Mouse (Mus musculus) liver (tissue): ENCODE results near the gene Tent5c.
"Not testable (repeated sequence)": the region's sequence is repeated elsewhere in the genome, so short reads cannot be mapped to it uniquely, and the experiment has no call there.

Experiments used
- DNase-seq: peaks from one replicate; pipeline ENCODE4 v3.0.0-alpha.2; 2020; ENCODE audit warnings: mixed read lengths

Tent5c gene

GRCm38 (mm10) chr3:100438461-100439002 is 50.6 kb downstream of the Tent5c start:
- DNase-seq = peak; percentile 88

DNA sequence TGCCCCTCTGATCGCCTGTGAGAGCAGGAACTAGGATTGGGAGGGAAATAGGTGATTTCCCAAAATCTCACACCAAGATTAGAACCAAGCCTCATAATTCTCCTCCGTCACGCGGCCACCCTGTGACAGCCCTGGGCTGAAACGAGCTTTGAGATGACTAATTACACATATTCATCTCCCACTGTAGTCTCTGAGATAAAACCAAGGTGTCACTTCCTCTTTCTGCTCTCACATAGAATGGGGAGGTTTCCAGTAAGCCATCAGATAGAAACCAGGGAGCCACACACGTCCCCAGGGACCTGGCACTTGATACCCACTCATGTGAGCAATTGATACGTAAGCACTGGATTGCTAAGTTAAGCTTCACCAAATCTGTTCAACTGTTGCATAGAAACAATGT is 52.4 kb downstream of the Tent5c start:
- DNase-seq = peak; percentile 48

- DNase-seq = no peak
Measured at GRCm38 (mm10) chr3:100431705-100432104, 57.4 kb downstream of the Tent5c start.

DNA sequence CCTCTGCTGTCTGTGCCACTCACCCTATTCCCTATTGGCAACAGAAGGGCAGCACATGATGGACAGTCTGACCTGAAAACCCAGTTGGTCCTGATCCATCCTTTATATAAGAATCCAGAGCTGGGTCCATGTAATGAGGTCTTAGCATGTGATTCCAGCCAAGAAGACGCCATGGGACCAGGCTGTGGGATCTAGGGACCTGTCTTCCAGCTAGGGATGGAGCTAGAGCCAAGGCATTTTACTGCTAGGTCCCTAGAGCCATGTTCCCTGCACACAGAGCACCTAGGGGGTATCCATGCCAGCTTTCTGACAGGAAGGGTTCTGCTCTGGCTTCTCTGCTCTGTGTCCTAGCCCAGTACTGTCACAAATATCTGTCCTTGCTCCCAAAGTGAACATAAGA is 58.4 kb downstream of the Tent5c start:
- no peak for DNase-seq

DNA sequence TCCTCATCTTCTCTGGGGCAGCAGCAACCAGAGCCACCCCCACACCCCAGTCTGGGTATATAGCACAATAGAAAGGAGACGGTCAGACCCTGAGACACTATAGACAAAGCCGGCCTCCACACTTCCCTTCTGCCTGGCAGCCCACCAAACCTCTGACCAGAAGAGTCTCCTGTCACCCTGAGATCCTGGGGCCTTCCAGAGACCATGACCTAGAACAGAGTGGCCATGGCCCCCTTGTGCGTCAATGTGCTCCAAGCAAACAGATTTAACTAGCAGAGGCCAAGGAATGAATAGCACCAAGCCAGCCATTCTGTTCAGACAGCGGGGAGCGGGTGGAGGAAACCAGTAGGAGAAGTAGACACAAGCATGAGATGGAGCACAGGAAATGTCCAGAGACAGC is 59.0 kb downstream of the Tent5c start:
- DNase-seq = no peak

GRCm38 (mm10) chr3:100429667-100430066 is 59.5 kb downstream of the Tent5c start:
- peak; percentile 74 for DNase-seq

GRCm38 (mm10) chr3:100427548-100427947 is 61.6 kb downstream of the Tent5c start:
- DNase-seq = peak; percentile 63

- peak; percentile 72 for DNase-seq
Measured at GRCm38 (mm10) chr3:100422392-100423167, 66.5 kb downstream of the Tent5c start.

DNA sequence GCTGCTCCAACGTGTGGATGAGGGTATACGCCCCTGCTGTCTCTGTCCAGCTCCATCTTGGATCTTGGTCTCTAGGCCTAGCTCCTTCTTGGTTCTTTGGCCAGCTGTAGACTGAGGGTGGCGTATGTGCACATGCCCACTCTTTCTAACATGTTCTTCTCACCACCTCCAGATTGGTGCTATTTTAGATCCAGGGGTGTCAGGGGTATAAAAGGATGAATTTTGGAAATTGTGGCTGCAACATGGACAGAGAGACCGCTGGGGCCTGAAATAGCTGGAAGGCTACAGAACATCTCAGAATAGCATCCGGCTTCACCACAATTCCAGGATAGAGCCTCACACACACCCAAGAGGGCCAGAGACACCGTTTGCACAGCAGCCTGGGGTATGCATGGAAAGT is 67.8 kb downstream of the Tent5c start:
- DNase-seq = no peak

DNA sequence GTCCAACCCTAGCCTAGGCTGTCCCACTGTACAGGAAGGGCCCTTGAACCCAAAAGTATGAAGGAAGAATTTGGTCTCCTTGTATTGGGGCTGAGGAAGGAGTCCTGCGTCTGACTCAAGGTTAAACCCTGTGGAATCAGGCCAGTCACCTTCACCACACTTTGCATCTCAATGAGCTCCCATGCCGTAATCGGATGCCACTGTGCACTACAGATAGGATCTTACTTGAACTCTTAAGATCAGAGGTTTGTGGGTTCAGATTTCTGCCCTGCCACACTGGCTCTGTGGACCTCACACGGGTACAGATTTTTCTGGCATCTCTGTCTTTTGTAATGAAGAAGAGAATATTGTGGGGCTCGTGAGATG is 68.5 kb downstream of the Tent5c start:
- no peak for DNase-seq

DNA sequence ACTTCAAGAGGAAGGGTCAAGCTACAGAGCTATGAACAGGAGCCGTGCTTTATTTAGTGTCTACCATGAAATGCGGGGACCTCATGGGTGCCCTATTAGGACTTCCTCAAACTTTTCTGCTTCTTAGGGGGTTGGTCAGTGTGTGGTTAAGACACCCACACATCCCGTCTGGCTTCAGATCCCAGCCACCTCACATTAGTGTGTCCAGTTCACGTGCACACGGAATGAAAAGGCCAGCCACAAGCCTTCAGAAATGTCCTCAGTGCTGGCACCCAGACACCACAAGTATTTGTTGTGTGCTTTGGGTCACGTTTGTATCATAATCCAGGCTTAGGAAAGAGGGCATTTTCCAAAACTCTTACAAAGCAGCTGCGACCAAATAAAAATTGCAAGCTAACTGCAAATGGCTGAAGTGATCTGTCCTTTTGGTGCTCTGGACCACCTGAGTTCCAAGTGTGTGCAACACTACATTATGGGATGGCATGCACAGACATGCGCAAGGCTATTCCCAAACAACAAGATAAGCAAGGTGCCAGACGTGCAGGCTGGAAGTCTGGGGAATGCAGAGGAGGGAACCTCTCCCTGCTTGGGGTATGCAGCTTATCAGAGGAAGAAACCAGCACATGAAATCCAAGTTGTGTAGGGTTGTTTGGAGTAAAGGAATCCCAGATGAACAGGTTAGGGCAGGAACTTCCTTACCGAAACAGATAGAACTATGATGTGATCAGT is 69.0 kb downstream of the Tent5c start:
- DNase-seq = no peak

DNA sequence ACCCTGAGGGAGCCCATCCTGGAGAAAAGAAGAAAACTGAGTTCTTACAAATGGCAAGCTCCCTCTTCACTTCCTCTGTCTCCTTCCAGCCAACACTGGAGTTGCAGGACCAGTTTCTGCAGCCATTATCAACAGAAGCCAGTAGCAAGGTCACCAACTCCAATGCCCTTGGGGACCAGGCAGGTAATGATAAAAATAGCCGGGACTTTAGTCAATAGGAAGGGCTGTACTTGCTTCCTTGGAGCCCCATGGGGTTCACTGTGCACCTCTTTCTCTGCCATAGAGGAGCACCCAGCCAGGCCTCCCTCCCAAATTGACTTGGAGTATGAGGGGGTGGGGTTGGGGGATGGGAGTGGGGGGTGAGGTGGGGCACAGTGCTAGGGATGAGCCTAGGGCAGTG is 70.7 kb downstream of the Tent5c start:
- DNase-seq = no peak

- no peak for DNase-seq
Measured at GRCm38 (mm10) chr3:100417772-100418311, 71.3 kb downstream of the Tent5c start.

GRCm38 (mm10) chr3:100415671-100416070 is 73.5 kb downstream of the Tent5c start:
- no peak for DNase-seq

DNA sequence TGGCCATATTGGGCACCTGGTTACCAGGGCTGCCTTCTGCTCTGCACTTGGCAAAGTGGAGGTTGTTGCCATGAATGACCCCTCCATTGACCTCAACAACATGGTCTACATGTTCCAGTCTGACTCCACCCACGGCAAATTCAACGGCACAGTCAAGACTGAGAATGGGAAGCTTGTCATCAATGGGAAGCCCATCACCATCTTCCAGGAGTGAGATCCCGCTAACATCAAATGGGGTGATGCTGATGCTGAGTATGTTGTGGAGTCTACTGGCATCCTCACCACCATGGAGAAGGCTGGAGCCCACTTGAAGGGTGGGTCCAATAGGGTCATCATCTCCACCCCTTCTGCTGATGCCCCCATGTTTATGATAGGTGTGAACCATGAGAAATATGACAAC is 75.5 kb downstream of the Tent5c start:
- not testable (repeated sequence) for DNase-seq

GRCm38 (mm10) chr3:100411945-100412344 is 77.2 kb downstream of the Tent5c start:
- no peak for DNase-seq

- DNase-seq = no peak
Measured at GRCm38 (mm10) chr3:100409280-100409679, 79.8 kb downstream of the Tent5c start.

DNA sequence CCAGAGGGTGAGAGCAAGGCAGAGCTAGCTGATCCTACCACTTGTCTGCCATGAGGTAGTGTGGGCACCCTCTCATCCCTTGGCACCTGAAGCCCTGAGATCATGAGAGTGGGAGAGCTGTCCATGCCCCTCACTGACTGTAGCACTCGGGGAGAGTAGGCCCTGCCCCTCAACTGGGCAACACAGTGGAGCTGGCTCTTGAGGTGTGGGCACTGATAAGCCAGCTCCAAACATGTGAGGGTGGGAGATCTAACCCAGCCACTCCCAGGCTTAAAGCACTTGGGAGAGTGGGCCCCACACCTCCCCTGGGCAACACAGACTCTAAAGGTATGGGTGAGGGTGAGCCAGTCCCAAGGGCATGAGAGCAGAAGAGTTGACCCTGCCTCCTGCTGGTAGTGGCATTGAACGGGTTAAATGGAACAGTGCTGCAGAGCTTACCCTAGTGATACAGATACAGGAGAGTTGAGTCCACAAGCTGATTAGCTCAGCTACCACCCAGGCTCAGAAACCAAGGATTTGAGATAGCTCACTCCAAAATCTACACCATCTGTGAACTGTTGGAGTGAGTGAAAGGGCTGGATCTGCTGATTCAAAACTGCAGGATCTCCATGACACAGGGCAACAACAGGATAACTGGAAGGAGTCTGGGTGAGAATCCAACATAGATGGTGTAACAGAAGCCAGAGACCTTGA is 80.6 kb downstream of the Tent5c start:
- peak; percentile 46 for DNase-seq

DNA sequence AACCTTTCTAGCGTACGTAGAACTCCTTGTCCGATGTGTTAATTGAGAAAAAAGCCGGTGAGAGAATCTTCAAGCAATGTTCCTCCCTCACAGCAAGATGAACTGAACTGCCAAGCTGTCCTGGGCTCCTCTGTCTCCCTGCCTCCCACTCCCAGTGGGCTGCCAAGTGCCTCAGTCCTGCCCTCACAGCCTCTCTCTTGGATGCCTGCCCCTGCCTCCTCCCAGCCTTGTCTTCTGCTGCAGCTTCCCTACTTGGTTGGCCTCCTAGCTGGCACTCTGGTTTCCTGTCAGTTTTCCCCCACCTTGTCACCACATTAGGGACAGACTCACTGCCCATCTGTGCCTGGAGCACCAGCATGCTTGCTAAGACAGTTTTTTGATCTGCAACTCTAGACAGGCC is 86.5 kb downstream of the Tent5c start:
- no peak for DNase-seq
